Mouse (Mus musculus): Measurements from ENCODE around the gene Prr5l. TPM values are rescaled to one million over a fixed set of nuclear protein-coding genes. Genes with fewer than 3 reads are reported as not detected.

The Prr5l gene
- total and polyA plus RNA-seq, 3 experiments = 0.89 to 3.4 (median 1.4) TPM

DNA sequence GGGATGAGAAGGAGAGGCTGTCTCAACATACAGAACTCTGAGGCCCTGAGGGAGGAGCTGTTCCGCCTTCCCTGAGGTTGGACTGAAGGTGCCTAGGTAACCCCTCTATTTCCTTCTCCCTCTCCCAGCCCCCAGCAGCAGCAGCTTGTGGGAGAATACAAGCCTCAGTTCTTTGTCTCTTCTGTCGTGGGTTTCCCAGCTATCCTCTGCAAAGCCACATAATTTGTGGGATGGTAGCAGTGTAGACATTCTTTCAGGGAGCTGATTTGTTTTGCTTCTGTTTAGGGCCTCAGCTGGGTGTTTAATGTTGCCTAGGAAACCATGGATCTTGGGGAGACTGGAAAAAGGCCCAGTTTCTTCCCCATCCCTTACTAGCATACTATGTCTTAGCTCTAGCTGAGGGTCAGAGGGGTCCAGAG, 37.3 kb upstream of the Prr5l start:
- H3K4me3 ChIP-seq = no peak overlapping the region
- DNase-seq = no peak
- no peaks in the 10 kb centered on the region for H3K4me1 ChIP-seq (ENCODE audit: control insufficient read depth, insufficient read depth, low read length)
- WGBS = 74% methylated on average over 2 of the region's 2 CpGs
- no peaks in the 10 kb centered on the region for H3K27me3 ChIP-seq (ENCODE audit: control insufficient read depth, insufficient read depth, low read length)
- no peak for TF ChIP-seq CTCF (IDR thresholded peaks at IDR 0.05)
- TF ChIP-seq EP300 (IDR thresholded peaks at IDR 0.05; ENCODE audit: insufficient read depth, low read depth, low read length) = no peak
- TF ChIP-seq POLR2A (IDR thresholded peaks at IDR 0.05; ENCODE audit: insufficient read depth, low read depth, low read length) = no peak
- H3K79me2 ChIP-seq (replicated peaks; ENCODE audit: control insufficient read depth, insufficient read depth, low read length) = no peaks in the 10 kb centered on the region
- no peaks in the 10 kb centered on the region for H3K36me3 ChIP-seq (ENCODE audit: control insufficient read depth, insufficient read depth, low read length)
- intact Hi-C loops (cut with DNase I) = no loop called here
- no peak overlapping the region for H3K9ac ChIP-seq (ENCODE audit: low read depth, low read length)
- H3K27ac ChIP-seq = no peak overlapping the region

DNA sequence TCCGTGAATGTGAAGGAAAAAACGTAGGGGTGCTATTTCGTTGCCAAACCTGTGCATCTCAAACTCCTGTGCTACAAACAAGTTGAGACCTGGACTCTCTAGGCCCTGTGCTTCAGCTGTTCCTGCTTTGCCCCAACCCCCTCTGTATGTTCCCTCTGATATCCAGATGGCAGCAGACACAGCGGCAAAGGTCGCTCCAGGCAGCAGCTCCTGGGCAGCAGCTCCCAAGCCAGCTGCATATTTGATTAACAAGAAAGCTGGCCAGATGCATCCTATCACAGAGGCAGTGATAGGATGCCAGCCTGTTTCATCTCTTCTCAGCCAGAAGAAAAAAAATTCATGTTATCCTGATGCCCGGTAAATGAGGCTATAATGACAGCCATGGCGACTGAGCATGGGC, 35.7 kb upstream of the Prr5l start:
- Histone ChIP-seq H3K27ac (no peak overlapping the region), H3K36me3 (ENCODE audit: control insufficient read depth, insufficient read depth, low read length) (no peaks in the 10 kb centered on the region), H3K27me3 (ENCODE audit: control insufficient read depth, insufficient read depth, low read length) (no peaks in the 10 kb centered on the region), H3K4me1 (ENCODE audit: control insufficient read depth, insufficient read depth, low read length) (no peaks in the 10 kb centered on the region), H3K79me2 (replicated peaks; ENCODE audit: control insufficient read depth, insufficient read depth, low read length) (no peaks in the 10 kb centered on the region), H3K4me3 (no peak overlapping the region), H3K9ac (ENCODE audit: low read depth, low read length) (no peak overlapping the region)
- intact Hi-C loops (cut with DNase I) = no loop called here
- 70% methylated on average over 7 of the region's 7 CpGs for WGBS
- TF ChIP-seq POLR2A (IDR thresholded peaks at IDR 0.05; ENCODE audit: insufficient read depth, low read depth, low read length) (no peak), CTCF (IDR thresholded peaks at IDR 0.05) (no peak), EP300 (IDR thresholded peaks at IDR 0.05; ENCODE audit: insufficient read depth, low read depth, low read length) (no peak)
- no peak for DNase-seq

DNA sequence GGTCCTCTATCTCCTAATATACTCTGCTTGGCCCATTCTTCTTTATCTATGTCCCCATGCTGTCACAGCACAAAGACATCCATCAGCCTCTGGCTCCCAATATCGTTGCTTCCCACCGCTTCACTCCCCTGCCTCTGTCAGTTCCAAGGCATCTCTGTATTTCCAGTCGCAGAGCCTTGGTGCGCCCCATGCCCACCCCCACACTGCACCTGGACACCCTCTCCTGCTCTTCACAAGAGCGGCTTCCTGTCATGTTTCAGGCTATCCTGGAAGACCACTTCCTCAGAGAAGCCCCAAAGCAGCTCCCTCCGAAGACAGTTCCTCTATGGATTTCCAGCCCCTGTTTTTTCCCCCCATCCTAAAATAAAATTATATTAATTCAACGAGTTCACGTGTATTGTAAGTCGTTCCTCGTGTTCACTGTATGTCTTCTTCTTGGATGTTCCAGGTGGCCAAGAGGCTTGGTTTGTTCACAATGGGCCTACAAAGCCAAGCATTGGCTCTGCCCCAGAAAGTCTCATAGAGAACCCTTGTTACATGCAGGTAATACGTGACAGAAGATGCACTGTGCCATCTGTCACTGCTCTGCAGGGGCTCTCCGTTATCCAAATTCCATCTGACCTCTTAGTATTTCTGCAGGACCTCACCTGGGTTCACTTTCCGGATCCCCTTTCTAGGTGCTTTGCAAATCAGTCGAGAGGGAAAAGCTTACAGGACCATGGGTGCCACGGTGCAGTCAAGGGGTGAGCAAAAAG, 26.7 kb upstream of the Prr5l start:
- H3K9ac ChIP-seq (ENCODE audit: low read depth, low read length) = no peak overlapping the region
- no peak for TF ChIP-seq CTCF (IDR thresholded peaks at IDR 0.05)
- no peak for TF ChIP-seq EP300 (IDR thresholded peaks at IDR 0.05; ENCODE audit: insufficient read depth, low read depth, low read length)
- no peak for TF ChIP-seq POLR2A (IDR thresholded peaks at IDR 0.05; ENCODE audit: insufficient read depth, low read depth, low read length)
- H3K27me3 ChIP-seq (ENCODE audit: control insufficient read depth, insufficient read depth, low read length) = no peaks in the 10 kb centered on the region
- WGBS = 91% methylated on average over 15 of the region's 15 CpGs
- H3K4me1 ChIP-seq (ENCODE audit: control insufficient read depth, insufficient read depth, low read length) = no peaks in the 10 kb centered on the region; the same call in 1 of the 2 replicates
- intact Hi-C loops (cut with DNase I) = loop anchor here (5.0 to 10.0 kb wide), 4 partner anchors 118 to 375 kb away; no protein-coding TSS in a partner anchor
- no peak overlapping the region for H3K4me3 ChIP-seq
- no peaks in the 10 kb centered on the region for H3K36me3 ChIP-seq (ENCODE audit: control insufficient read depth, insufficient read depth, low read length)
- no peaks in the 10 kb centered on the region for H3K79me2 ChIP-seq (replicated peaks; ENCODE audit: control insufficient read depth, insufficient read depth, low read length)
- no peak for DNase-seq
- no peak overlapping the region for H3K27ac ChIP-seq

DNA sequence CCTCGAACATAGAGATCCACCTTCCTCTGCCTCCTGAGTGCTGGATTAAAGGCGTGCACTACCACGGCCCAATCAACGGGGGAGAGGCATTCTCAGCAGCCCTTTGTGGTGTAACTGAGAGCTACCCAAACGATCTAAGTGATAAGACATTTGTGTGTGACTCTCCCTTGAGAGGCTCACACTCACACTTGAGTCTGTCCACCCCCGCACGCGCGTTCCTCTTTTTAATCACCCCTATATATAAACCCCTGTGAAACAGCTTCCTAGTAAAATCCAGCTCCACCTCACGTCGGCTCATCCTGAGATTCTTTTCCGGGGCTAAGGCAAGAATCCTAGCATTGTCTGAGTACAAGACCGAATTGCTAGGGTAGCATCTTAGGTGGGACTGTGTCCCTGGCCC, 25.9 kb upstream of the Prr5l start:
- Histone ChIP-seq H3K9ac (ENCODE audit: low read depth, low read length) (no peak overlapping the region), H3K27ac (no peak overlapping the region), H3K36me3 (ENCODE audit: control insufficient read depth, insufficient read depth, low read length) (no peaks in the 10 kb centered on the region), H3K27me3 (ENCODE audit: control insufficient read depth, insufficient read depth, low read length) (no peaks in the 10 kb centered on the region), H3K4me1 (ENCODE audit: control insufficient read depth, insufficient read depth, low read length) (no peaks in the 10 kb centered on the region; the same call in 1 of the 2 replicates), H3K79me2 (replicated peaks; ENCODE audit: control insufficient read depth, insufficient read depth, low read length) (no peaks in the 10 kb centered on the region), H3K4me3 (no peak overlapping the region)
- TF ChIP-seq CTCF (IDR thresholded peaks at IDR 0.05) (no peak), POLR2A (IDR thresholded peaks at IDR 0.05; ENCODE audit: insufficient read depth, low read depth, low read length) (no peak), EP300 (IDR thresholded peaks at IDR 0.05; ENCODE audit: insufficient read depth, low read depth, low read length) (no peak)
- intact Hi-C loops (cut with DNase I) = loop anchor here (5.0 to 10.0 kb wide), 4 partner anchors 119 to 376 kb away; no protein-coding TSS in a partner anchor
- 73% methylated on average over 13 of the region's 13 CpGs for WGBS
- no peak for DNase-seq

DNA sequence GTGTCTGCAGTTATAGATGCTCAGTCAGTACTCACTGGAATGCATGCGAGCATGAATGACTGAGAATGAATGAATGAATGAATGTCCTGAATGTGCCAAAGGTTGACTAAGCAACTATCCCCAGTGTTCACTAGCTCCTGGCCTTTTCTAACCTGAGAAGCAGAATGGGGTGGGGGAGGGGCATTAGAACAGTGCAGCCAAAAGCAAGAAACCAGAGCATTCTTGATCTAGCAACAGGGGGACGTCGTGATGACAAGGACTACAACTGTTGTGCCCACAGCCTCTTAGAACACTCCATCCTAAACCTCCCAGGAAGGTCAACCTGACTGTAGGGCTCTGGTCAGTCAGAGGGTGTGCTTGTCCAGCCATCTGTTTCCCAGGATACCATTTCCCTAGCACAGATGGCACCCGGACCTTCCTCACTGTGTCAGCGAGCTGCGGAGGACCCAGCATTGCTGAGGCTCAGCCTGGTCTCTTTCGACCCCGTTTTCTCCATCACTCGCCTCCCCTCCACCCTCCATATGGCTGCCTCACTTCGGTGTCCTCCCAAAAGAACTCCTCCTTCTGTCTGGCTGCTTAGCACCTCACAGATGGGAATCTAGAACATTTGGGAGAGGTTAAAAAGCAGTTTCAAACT, 24.7 kb upstream of the Prr5l start:
- Histone ChIP-seq H3K9ac (ENCODE audit: low read depth, low read length) (no peak overlapping the region), H3K36me3 (ENCODE audit: control insufficient read depth, insufficient read depth, low read length) (no peaks in the 10 kb centered on the region), H3K27ac (no peak overlapping the region), H3K4me1 (ENCODE audit: control insufficient read depth, insufficient read depth, low read length) (no peaks in the 10 kb centered on the region; the same call in 1 of the 2 replicates), H3K27me3 (ENCODE audit: control insufficient read depth, insufficient read depth, low read length) (no peaks in the 10 kb centered on the region), H3K79me2 (replicated peaks; ENCODE audit: control insufficient read depth, insufficient read depth, low read length) (no peaks in the 10 kb centered on the region), H3K4me3 (no peak overlapping the region)
- WGBS = 76% methylated on average over 10 of the region's 10 CpGs
- intact Hi-C loops (cut with DNase I) = loop anchor here (5.0 to 10.0 kb wide), 4 partner anchors 120 to 377 kb away; no protein-coding TSS in a partner anchor
- TF ChIP-seq EP300 (IDR thresholded peaks at IDR 0.05; ENCODE audit: insufficient read depth, low read depth, low read length) (no peak), POLR2A (IDR thresholded peaks at IDR 0.05; ENCODE audit: insufficient read depth, low read depth, low read length) (no peak), CTCF (IDR thresholded peaks at IDR 0.05) (no peak)
- no peak for DNase-seq

DNA sequence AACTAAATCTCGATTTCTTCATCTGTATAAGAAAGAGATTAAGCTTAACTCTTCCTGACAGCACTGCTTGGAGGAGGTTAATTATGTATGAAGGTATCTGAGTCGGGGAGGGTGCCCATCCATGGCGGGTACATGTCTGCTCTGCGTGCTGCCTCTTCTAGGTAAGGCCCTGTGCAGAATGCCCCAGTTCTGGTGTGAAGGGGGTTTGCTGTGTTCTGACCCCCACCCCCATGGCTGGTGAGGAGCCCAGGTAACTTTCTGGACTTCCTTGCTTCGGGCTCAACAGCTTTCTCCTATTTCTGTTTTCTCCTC, 23.5 kb upstream of the Prr5l start:
- WGBS = 63% methylated on average over 5 of the region's 5 CpGs
- Histone ChIP-seq H3K36me3 (ENCODE audit: control insufficient read depth, insufficient read depth, low read length) (no peaks in the 10 kb centered on the region), H3K27me3 (ENCODE audit: control insufficient read depth, insufficient read depth, low read length) (no peaks in the 10 kb centered on the region), H3K79me2 (replicated peaks; ENCODE audit: control insufficient read depth, insufficient read depth, low read length) (no peaks in the 10 kb centered on the region), H3K4me1 (ENCODE audit: control insufficient read depth, insufficient read depth, low read length) (no peaks in the 10 kb centered on the region; the same call in 1 of the 2 replicates), H3K9ac (ENCODE audit: low read depth, low read length) (no peak overlapping the region), H3K4me3 (no peak overlapping the region), H3K27ac (no peak overlapping the region)
- intact Hi-C loops (cut with DNase I) = loop anchor here (5.0 to 10.0 kb wide), 4 partner anchors 121 to 378 kb away; no protein-coding TSS in a partner anchor
- DNase-seq = no peak
- TF ChIP-seq POLR2A (IDR thresholded peaks at IDR 0.05; ENCODE audit: insufficient read depth, low read depth, low read length) = no peak
- TF ChIP-seq CTCF (IDR thresholded peaks at IDR 0.05) = no peak
- TF ChIP-seq EP300 (IDR thresholded peaks at IDR 0.05; ENCODE audit: insufficient read depth, low read depth, low read length) = no peak

Measured in heart, adult 2 months (tissue).